Mouse (Mus musculus) cerebellum, postnatal 4 days (tissue): ENCODE data around the gene Neurod4.

ENCODE experiments used
- DNase-seq, 2 experiments: peaks; one replicate each; pipeline ENCODE4 v3.0.0; 2022; ENCODE audit warnings: low spot score in 2 of 2, mixed read lengths in 1 of 2

The Neurod4 gene

DNA sequence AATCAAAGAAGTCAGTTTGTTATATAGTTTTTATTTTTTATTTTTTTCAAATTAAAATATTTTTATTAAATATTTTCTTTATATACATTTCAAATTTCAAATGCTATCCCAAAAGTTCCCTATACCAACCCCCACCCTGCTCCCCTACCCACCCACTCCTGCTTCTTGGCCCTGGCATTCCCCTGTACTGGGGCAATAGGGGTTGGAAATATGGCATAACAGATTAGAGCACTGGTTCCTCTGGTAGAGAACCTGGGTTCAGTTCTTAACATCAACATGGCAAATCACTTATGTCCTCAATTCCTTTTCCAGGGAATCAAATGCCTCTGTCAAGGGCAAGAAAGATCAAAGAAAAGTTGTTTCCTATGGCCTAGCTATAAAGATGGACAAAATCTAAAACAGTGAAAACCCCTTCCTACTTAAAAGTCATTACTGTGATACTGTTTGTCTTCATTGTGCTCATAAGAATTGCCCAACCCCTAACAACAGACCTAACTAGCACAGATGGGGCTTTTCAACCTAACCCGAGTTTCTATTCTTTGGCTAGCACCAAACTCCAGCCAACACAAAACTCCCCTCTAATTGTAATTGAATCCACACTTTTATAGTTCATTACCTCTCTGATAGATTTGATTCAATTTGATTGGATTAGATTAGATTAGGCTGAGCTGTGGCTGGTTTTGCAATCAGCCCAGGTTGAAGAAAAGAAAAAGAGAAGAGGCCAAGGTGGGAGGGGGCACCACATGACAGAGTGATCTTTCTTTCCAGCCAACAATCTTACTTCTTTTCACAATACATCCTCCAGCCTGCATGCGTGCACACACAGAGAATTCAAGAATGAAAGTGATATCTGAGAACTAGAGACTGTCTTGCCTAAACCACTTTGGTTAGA lies 41.5 kb downstream of the Neurod4 start:
- no peak for DNase-seq

DNA sequence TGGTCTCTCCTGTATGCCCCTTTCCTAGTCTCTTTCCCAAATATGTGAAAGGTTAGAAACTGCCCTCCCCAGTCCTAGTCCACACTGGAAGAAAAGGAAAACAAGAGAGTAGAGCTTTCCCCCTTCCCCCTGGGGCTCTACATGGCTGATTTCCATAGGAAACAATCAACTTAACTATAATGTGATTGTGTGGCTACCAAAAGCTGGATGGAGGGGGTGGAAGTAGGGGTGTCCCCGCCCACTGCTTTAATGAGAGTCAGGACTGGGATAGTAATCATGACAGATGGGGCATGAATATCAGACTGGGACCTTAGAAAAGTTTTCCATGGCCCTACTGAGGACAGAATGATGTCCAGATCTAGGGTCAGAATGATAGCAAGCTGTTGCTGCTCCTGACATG lies 45.5 kb downstream of the Neurod4 start:
- DNase-seq: no peak

DNA sequence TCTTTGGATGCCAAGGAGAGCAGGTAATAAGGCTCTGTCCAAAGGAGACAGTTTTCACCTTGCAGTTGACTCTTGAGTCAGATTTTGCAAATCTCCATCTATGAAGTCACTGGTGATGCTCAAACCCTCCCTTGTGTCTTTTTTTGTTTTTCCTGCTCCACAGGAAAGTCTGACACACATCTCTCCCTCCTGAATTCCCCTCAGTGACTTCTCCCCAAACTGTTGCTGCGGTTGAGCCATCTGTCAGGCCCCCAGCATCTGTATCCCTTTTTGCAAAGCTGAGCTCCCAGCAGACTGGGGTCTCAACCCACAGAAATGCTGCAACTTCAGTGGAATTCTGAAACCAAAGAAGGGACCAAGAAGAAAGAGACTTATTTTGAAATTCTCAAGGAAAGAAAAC lies 47.9 kb downstream of the Neurod4 start:
- no peak for DNase-seq

DNA sequence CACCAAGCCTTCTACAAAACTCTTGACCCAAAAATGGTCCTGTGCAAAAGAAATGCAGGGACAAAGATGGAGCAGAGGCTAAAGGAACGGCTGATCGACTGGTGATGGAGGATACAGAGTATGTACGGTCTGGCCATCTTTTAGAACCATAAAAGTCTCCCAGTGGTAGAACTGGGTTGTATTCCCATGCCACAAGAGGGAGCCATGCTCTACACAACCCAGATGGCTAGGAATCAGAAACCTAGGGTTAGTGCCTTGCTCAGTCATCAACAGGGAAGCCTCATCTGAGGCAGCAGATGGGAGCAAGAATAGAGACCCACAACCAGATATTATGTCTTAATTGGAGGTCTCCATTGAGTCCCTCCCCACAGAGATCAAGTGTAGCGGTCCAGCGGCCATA lies 50.5 kb downstream of the Neurod4 start:
- DNase-seq: no peak

DNA sequence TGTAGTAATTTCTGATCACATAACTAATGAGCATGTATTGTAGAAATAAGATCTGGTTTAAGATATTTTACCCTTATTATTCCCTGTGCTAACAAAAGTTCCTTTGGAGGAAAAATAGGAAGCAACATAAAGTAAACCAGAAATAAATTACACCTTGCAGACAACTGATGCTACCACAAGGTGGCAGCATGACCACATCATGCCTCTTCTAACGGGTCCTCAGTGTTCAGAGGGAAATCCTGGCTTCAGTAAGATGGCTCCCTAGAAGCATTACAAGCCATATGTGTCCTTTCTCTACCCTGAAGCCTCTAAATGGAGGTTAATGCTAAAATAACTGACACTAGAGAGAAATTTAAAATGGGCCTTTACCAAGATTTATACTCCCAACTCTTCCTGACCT lies 51.8 kb downstream of the Neurod4 start:
- DNase-seq: peak in 1 of 2 experiments; percentile 52

DNA sequence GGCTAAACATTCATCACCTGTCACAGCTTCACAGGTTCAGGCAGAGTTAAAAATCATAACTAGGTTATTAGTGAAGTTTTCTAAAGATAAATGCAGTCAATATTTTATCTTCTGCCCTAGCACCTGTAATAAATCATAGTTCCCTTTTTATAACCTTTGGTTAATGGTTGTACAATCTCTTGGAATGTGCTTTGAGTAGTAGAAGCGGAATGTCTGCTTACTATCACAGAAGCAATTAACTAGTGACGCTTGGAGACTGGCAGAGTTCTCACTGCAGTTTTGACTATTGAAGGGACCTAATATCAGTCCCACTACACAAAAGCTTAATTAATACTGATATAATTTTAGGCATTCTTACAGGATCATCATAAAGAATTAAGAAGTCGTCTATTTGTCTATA lies 55.0 kb downstream of the Neurod4 start:
- no peak for DNase-seq
